Mouse (Mus musculus): Measurements from ENCODE around the gene Ptafr.
"Not testable (repeated sequence)": the region's sequence is repeated elsewhere in the genome, so short reads cannot be mapped to it uniquely, and the experiment has no call there.

The Ptafr gene

DNA sequence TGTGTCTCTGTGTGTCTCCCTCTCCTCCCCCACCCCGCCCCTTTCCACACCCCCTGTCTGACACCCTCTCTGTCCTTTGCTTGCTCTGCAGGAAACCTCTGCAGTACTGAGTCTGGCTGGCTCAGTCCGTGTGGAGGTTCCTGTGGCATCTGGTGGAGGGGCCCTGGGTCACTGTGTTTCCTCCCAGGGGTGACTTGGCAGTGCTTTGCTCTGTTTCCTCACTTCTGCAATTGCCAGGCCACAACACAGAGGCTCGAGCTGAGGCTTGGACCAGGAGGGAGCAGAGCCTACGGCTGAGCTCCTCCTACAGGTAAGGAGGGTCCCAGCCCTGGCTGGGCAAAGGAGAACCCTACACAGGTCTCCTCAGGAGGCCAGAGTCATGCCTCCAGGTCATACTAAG, at the start of gene Ptafr:
Ptafr (plus strand) TSS at position 103 of the 400 bp plus-strand sequence.
- peak; percentile 65 for DNase-seq

DNA sequence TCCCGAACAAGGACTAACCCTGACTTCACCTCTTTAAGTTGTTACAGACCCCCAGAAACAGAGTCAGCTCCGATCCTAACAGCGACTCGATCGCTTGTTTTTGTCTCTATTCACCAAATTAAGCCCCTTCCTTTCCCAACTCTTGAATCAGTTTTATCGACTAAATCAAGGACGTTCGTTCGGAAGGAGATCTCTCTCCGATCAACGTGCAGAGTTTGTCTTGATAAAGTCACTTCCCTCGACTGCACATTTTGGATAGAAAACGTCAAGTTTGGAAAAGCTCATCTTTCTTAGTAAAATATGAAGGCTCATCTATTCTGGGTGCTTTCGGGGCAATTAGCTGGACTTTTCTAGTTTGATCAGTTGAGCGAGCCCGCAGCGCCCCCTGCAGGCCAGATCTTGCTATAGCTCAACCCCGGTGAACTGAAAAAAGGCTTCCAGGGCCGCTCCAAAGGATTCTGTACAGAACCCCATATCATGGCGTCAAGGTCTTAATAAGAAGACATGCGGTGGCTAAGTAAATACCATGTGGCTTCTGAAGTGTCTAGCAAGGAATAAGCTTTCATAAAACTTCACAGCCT, 49.2 kb upstream of the Ptafr start:
- peak; percentile 90 for DNase-seq

DNA sequence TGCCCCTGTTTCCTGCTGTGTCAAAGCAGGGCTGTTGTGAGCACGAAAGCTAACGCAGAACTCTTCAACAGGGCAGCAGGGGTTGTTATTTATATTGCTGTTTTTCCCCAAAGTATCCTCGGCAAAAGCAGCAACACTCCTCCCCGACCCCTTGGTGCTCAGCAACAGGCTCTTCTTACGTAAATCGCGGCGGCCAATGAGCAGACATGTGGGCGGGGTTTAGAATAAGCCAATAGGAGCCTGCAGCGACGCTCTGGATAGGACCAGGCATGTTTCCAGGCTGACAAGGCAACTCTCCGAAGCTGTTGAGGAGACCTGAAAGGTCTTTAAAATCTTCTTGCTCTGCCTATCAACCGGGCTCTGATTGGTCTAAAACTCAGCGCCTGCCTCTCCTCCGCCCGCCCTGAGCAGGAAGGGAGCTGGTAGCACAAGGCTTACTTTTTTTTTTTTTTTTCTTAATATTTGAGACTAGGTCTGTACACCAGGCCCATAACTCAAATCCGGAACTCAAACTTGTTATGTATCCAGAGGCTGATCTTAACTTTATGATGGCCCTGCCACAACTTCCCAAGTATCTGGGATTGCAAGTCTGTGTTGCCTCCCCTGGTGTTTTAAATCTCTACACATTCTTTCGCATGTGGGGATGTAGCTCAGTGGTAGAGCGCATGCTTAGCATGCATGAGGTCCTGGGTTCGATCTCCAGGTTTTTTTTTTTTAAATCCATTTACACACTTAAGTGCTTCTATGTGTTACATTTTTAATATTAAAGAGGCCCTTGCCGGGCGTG, 48.3 kb upstream of the Ptafr start:
- DNase-seq = peak; percentile 97

DNA sequence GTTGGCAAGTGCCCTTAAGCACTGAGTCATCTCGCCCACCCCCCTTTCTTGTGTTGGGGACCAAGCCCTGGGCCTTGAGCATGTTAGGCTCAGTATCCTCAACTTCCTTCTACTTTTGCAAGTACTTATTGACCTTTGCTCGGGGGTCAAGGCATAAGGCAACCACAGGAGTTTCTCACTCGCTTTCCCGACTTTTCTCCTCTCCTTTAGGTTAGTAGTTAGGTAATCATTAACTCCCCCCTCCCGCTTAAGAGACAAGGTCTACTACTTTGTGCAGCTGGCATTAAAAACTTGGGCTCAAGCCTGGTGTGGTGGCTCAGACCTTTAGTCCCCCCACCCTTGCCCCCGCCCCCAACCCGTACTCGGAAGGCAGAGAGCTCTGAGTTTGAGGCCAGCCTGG, 45.8 kb upstream of the Ptafr start:
- no peak for DNase-seq

DNA sequence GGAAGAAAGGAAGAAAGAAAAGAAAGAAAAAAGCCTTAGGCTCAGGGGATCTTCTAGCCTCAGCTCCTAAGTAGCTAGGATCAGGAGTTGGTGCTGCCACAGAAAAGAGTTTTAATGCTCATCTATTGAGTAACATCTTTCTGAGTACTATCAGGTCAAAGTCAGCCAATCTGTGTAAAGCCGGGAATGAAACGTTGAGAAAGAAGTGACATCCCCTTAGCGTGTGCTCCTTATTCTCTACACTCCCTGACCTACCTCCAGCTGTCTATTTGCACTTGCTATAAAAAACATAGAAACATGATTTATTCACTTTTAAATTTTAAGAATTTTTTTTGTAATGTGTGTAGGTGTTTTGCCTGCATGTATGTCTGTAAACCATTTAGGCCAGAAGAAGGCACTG, 44.7 kb upstream of the Ptafr start:
- DNase-seq = no peak

DNA sequence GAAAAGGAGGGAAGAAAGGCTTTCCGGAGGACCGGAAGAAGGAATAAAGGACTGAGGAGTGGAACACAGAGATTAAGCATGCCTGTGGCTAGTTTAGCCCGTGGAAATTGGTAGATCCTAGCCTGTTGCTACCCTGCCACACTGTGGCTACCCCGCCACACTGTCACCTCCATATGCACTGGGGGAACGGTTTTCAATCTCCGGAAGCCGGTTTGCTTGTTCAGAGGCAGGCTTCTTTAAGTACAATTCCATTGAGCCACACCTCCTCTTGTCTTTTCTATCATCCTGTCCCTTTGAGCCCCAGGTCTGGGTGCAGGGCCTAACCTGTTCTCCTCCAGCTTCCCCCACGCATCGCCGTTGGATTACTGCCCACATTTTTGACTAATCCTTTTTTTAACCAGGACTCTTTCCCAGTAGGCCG, 39.5 kb upstream of the Ptafr start:
- no peak for DNase-seq

DNA sequence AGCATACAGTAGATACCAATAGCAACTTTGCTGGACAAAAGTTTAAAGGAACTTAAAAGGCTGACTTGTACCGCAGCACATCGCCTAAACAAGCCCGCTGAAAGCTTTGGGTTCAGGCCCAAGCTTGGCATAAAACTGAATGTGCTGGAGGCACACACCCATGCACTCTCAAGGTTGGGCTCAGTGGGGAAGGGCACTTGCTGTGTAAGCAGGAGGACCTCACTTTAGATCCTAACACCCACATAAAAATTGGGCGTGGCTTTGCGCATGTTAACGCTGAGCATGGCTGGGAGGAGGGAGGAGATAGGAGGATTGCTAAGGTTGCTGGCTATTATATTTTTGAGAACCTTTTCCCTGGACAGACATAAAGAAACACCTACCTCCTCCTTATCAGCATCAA, 39.1 kb upstream of the Ptafr start:
- no peak for DNase-seq

DNA sequence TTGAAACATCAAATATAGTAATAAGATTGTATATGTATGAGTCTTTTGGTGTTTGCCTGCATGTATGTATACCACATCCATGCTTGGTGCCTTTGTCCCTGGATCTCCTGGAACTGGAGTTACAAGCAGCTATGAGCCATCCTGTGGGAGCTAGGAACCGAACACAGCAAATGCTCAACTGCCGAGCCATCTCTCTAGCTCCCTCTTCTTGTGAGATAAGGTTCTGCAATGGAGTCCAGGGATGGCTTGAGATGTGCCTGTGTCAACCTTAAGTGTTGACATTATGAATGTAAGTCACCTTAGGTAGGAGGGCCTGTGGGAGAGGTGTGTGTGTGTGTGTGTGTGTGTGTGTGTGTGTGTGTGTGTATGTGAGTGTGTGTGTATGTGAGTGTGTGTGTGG, 37.2 kb upstream of the Ptafr start:
- DNase-seq = no peak

DNA sequence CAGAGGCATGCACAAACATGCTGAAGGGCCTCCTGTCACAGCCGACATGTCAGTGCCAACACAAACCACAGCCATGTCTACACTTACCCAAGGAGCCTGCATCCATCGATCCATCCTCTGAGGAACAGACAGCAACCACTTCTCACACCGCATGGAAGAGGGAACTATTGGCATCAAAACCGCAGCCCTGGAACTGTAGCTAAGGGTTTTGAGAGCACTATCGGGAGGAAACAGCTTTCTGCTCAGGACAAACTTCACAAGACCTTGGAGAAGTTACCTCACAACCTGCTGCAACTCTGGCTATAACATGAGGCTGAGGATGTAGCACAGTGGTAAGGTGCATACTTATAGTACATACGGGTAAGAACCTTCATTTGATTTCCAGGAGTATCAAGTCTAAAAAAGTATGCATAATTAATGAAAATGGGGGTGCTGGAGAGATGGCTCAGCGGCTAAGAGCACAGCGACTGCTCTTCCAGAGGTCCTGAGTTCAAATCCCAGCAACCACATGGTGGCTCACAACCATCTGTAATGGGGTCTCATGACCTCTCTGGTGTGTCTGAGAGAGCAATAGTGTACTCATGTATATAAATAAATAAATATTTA, 35.8 kb upstream of the Ptafr start:
- no peak for DNase-seq

DNA sequence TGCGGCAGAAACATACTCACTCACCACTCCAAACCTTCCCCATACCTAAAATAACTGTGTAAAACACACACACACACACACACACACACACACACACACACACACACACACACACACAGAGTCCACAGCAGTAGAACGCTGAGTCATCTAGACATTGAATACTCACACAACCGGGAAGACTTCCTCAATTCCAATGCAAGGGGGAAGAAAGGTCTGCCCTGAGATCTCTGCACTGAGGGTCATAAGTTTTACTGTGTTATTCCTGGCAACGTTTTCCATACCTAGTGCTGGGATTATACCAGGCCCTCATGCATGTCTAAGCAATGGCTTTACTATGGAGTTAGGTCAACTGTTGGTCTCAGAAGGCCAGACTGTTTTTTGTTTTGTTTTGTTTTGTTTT, 34.5 kb upstream of the Ptafr start:
- no peak for DNase-seq

DNA sequence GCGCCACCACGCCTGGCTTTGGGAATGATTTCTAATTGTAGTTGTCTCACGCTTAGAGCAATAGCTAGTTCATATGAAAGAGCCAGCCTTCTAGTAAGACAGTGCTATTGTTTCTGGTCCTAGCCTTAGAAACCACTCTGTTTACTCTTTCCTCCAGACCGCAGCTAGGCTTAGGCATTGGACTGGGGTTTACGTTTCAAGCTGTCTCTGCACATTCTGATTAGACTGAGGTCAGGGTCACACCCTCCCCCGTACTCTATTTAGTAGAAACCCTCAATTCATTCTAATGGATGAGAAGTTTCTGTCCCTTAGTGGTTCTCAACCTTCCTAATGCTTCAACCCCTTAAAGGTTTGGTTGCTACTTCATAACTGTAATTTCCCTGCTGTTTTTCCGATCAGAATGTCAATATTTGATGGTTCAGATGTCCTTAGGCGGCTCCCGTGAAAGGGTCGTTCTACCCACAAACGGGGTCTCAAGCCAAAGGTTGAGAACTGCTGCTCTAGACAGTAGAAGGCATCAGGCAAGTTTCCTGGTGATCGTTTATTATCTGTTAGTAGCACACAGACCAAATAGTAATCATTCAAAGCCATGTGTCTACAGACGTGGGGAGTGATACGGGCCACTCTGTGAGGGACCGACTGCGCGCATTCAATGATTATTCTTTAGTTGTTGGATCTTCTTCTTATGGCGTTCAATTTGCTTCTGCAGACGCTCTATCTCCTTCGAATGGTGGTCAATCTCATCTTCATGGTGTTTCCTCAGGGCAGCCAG, 33.6 kb upstream of the Ptafr start:
- no peak for DNase-seq

DNA sequence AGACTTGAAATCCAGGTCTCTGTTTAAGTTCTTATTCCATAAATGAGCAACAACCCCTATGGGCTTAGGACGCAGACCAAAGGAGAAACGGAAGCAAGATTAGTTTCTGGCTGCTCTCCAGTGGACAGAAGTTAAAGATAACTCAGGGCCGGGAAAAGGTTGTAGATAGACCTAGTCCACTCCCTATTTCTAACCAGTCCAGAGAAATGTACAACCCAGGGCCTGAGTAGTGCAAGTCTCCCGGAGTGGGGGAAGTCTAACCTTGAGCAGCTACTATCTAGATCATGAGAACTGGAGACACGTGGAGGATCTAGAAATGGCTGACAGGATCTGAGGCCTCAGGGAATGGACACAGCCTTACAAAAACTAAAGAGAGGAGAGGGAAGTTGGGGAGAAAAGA, 31.4 kb upstream of the Ptafr start:
- no peak for DNase-seq

DNA sequence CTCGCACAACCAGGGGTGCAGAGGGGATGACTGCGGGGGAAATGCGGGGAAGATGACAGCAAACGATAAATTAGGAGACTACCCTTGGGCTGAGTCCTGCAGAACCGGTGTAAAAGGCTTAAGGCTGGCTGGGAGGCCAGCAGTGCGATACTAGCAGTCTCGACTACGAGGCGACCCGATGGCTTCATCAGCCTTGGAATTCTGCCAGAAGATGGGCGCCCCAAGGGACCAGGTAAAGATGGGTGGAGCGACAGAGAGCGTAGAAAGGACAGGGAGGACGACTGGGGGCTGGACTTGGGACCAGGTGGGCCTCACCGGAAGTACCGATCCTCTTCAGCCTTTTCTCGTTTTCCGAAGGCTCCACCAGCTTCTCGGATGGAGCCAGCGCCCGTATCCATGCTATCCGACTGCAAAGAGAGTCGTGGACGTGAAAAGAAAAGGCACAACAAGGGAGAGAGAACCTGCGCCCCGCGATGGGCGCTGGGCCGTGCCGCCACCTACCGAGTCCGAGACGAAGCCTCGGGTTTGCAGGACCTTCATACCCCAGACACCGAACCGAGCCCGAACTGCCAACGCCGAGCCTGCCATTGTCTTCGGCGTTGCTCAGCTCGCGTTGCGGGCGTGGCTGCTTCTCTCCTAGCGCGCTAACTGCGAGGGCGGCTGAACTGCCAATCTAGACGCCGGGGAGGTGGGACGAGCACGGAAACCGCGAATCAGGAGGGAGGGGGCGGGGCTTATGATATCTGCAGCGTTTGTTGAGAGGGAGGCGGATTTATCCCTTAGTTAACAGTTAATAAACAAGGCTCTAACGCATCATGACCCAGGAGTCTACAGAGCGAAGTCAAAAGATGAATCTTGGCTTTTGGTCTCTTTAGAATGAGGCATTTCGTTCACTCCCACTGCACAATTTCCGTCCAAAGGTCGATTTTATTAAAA, 30.6 kb upstream of the Ptafr start, which contains the start of gene Atpif1:
Atpif1 (minus strand) TSS at position 679 of the 936 bp plus-strand sequence.
- DNase-seq = peak; percentile 95

DNA sequence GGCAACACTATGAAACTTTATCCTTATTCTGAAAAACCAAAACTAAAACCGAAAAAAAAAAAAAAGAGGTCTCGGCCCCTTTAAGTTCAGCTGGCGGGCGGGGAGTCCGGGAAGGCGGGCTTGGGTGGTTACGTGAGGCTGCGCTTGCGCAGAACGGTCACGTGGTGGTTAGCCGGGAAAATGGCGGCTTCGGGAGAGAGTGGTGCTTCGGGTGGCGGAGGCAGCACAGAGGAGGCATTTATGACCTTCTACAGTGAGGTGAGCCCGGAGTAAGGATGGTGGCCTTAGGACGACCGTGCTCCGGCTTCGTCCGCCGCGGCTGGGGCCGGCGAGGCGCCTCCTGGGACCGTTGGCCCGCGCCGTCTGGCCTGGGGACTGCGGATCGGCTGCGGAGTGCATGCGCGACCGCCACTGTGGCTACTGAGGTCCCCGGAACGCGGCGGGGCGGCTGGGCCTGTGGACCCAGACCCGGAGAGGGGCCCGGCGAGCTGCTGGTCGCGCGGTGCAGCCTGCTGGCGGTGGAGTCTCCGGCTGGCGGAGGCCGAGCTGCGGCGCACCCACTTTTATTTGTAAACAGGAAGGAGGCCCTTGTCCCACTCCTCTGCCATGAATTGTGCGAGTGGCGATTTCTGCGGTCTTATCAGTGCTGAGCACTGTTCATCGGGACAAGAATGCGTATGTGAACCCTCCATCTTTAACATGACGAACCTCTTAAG, 28.3 kb upstream of the Ptafr start, which contains the start of gene Dnajc8:
Dnajc8 (plus strand) TSS at position 145 of the 716 bp plus-strand sequence.
- DNase-seq = peak; percentile 98

DNA sequence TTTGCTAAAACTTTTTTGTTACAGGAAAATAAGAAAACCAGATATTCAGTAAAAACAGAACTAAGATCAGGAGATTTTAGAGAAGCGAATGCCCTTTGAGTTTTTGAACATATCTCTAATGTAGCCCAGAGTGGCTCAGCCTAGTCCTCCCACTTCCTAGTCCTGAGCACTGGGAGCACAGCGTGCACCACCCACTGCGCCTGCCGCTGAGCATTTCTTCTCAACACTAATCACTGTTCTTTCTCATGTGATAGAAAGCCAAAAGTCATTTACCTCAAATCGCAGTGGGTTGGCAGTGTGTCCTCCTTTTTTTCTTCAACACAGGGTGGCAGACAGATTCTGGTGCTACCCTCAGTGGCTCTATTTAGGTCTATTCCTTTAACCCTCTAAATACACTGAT, 24.4 kb upstream of the Ptafr start:
- DNase-seq = no peak

DNA sequence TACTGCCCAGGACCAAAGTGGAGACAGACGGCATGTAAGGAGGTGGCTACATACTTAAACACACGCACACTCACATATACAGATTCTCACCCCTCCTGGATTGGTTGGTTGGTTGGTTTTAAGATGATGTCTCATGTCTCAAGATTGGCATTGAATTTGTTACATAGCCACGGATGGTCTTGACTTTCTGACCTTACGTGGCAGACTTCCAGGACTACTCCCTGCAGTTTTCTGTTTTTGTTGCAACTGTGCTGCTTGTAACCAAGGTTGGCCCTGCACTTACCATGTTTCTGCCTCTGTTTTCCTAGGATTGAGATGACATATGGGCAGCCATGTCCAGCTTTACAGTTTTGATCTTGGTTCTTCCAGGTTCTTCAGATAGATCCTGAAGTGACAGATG, 22.5 kb upstream of the Ptafr start:
- no peak for DNase-seq

DNA sequence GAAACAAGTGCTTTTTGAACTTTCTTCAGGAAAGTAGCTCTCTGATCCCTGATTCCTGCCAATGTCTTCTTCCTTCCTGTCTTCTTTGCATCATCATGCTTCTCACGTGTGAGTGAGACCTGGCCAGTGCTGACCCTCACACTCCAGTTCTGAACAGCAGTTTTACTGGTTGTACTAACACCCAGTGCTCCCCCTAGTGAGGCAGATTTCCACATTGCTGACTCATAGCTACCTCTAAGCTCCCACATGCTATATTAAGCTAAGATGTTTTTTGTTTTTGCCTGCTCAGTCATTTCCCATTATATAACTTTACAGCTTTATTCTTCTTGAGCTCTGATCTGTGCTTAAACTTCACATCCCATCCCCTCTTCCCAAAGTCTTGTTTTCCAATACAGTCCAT, 21.1 kb upstream of the Ptafr start:
- DNase-seq = no peak

DNA sequence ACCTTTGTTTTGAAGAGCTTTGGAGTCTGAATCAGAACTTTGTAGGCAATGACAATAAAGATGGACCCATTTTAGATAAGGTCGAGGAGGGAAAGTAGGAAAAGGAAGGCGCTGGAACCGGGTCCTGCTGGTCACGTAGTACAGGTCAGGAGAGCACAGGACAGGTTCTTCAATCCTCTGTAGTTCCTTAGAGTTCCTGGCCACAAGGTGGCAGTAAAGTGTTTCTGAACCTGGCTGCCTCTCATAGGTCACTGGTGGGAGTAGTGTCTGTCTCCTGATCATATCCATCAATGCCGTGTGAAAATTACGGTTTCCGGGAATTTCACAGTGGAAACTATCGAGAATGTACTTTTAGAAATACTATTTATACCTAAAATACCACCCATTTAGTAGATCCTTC, 18.0 kb upstream of the Ptafr start:
- DNase-seq = peak; percentile 83

DNA sequence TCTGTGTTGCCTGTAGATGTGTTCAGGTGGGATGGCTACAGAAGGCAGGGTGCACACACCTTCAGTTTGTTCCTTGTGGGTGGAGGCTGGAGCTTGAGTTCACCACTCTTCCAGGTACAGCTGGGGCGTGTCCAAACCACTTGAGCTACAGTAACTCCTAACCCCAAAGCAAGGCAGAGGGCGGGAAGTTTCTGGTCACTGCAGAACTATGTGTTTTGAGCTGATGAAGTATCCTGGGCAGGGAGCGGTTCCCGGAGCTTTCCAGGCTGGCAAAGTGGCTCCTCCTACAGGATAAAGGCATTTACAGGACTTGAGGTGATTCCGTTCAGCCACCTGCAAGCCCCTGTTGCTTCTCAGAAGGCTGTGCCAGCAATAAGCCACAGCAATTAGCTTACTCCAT, 9.6 kb upstream of the Ptafr start:
- peak; percentile 32 for DNase-seq

DNA sequence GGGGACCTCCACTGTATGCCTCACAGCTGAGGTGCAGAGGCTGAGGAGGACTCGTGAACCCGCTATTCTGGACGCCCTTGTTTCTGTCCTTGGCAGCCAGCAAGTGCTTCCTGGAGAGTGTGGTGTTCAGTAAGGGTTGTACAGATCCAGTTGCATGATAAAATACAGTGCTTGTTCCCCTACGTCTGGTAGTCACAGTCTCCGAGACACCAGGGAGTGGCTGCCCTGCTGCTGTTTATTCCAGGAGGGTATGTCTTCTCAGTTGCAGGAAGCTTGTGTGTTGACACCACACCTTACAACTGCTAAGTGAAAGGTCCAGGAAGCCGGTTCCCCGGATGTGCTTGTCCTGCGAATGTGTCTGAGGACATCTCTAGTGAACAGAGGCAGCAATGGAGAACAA, 9.2 kb upstream of the Ptafr start:
- DNase-seq = peak; percentile 28

DNA sequence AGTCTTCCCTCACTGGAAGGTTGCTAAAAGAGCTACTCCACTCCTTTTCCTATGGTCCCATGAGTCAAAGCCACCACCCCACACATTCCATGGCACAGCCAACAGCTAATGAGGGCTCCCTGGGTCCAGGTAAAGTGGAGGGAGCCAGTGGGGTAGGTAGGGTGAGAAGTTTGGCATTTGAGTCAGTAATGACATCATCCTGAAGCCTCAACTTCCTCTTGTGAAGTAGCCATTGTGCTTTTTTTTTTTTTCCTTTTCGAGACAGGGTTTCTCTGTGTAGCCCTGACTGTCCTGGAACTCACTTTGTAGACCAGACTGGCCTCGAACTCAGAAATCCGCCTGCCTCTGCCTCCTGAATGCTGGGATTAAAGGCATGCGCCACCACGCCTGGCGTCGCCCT, 8.3 kb upstream of the Ptafr start:
- not testable (repeated sequence) for DNase-seq

DNA sequence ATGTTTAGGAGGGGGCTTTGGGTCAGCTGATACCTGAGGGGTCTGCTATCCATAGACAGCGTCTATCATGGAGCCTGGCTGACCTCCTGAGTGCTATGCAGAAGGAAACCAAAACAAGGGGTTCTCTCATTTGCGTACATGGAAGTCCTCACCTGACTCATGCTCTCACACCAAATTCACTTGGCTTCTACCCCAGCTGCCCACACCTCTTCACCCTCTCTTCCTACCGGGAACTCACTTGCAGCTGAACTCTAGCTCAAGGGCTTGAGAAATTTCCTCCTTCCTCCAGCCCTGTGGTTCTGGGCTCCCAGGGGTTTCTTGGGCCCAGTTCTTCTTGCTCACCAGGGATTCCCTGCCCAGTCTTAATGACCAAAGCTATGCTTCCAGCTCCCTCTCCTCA, 606 bp upstream of the Ptafr start:
- no peak for DNase-seq
